Mouse (Mus musculus) kidney, embryonic 16.5 days (tissue): Measurements from ENCODE around the gene Tmcc1. TPM values are rescaled to one million over a fixed set of nuclear protein-coding genes. Genes with fewer than 3 reads are reported as not detected.

ENCODE experiments used
- ATAC-seq: fragments of 200-750 bp; cut with Nextera tagmentation; 2 replicates; pipeline ENCODE4 v1.8.0; 2017; ENCODE audit warnings: moderate TSS enrichment; ENCODE audit not compliant: low FRiP score, low TSS enrichment
- H3K27ac ChIP-seq: fragments of 300-500 bp; sonication (generic); 2 replicates; pipeline ENCODE4 v1.5.1; 2014; ENCODE audit warnings: low read length
- H3K27me3 ChIP-seq: fragments of 300-500 bp; sonication (generic); 2 replicates; pipeline ENCODE4 v1.6.1; 2014; ENCODE audit warnings: low read length, control low read depth, mixed read lengths; ENCODE audit not compliant: insufficient read depth
- H3K36me3 ChIP-seq: fragments of 300-500 bp; sonication (generic); 2 replicates; pipeline ENCODE4 v1.6.1; 2014; ENCODE audit warnings: low read length, control low read depth, mixed read lengths; ENCODE audit not compliant: insufficient read depth
- H3K4me1 ChIP-seq: fragments of 300-500 bp; sonication (generic); 2 replicates; pipeline ENCODE4 v1.6.1; 2014; ENCODE audit warnings: low read length, control low read depth, mixed read lengths; ENCODE audit not compliant: insufficient read depth
- H3K4me2 ChIP-seq: fragments of 300-500 bp; sonication (generic); replicated peaks from 2 replicates; pipeline ENCODE4 v1.6.1; 2014; ENCODE audit warnings: low read depth, low read length
- H3K4me3 ChIP-seq: fragments of 300-500 bp; sonication (generic); 2 replicates; pipeline ENCODE4 v1.5.1; 2014; ENCODE audit warnings: mild to moderate bottlenecking, low read length
- H3K9ac ChIP-seq: fragments of 300-500 bp; sonication (generic); replicated peaks from 2 replicates; pipeline ENCODE4 v1.6.1; 2014; ENCODE audit warnings: low read length
- H3K9me3 ChIP-seq: fragments of 300-500 bp; sonication (generic); 2 replicates; pipeline ENCODE4 v1.6.1; 2016; ENCODE audit warnings: low read length, control low read depth
- WGBS: fragments of 180-500 bp; shearing (Covaris S2); extraction: QIAGEN DNeasy Blood & Tissue Kit; methylation state at CpG from one replicate; pipeline ENCODE4 v1.1.7; 2014; 5-methylcytosine and 5-hydroxymethylcytosine counted together
- polyA plus RNA-seq: library from polyadenylated mRNA; unstranded; fragments of >200 nt; fragmentation: Nextera tagmentation; extraction: Ambion mirVana; gene quantifications from 2 replicates; pipeline ENCODE4 v1.2.1, GENCODE M21; 2015

The Tmcc1 gene
- polyA plus RNA-seq, 1 experiment from 2014 or later, result 10.6 TPM

- no peak overlapping the region for H3K9ac ChIP-seq
Observed at GRCm38 (mm10) chr6:116154854-116155624, 38.2 kb downstream of the Tmcc1 start.

DNA sequence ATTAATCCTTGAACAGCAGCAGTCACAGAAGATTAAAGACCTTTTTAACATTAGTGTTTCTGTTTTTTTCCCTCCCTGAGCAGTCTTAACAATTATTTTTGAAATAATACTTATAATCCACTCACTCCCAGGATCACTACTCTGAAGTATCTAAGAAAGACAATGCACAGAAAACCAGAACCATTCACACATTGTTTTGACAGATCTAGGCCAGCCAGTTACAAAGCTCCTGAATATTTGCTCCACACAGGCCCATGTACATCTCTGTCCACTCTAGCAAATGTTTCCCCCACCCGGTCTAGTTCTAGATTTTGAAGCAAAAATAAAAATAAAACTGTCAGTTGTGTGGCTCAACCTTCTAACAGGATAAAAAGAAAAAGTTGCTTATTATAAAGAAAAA lies 45.9 kb downstream of the Tmcc1 start:
- Histone ChIP-seq H3K27me3 (no peaks in the 10 kb centered on the region), H3K4me1 (no peaks in the 10 kb centered on the region), H3K27ac (no peak overlapping the region), H3K9me3 (no peaks in the 10 kb centered on the region), H3K4me2 (no peak overlapping the region), H3K36me3 (no peaks in the 10 kb centered on the region), H3K4me3 (no peak overlapping the region), H3K9ac (no peak overlapping the region)
- WGBS, result 84% methylated on average over 1 of the region's 1 CpGs
- ATAC-seq, result no peak

More at GRCm38 (mm10) chr6:116154854-116155624, 38.2 kb downstream of the Tmcc1 start:
- no peaks in the 10 kb centered on the region for H3K9me3 ChIP-seq
- H3K27me3 ChIP-seq, result no peaks in the 10 kb centered on the region
- WGBS, result 30% methylated on average over 3 of the region's 3 CpGs
- no peaks in the 10 kb centered on the region for H3K36me3 ChIP-seq
- no peak for ATAC-seq
- H3K27ac ChIP-seq, result no peak overlapping the region
- no peak overlapping the region for H3K4me2 ChIP-seq
- H3K4me1 ChIP-seq, result no peaks in the 10 kb centered on the region
- H3K4me3 ChIP-seq, result no peak overlapping the region

- H3K9me3 ChIP-seq, result no peaks in the 10 kb centered on the region
- no peak overlapping the region for H3K27ac ChIP-seq
- H3K36me3 ChIP-seq, result no peaks in the 10 kb centered on the region
- H3K9ac ChIP-seq, result no peak overlapping the region
- WGBS, result 86% methylated on average over 2 of the region's 2 CpGs
- ATAC-seq, result no peak
- no peaks in the 10 kb centered on the region for H3K27me3 ChIP-seq
- no peaks in the 10 kb centered on the region for H3K4me1 ChIP-seq
- no peak overlapping the region for H3K4me2 ChIP-seq
- H3K4me3 ChIP-seq, result no peak overlapping the region
Observed at GRCm38 (mm10) chr6:116141696-116142095, 51.6 kb downstream of the Tmcc1 start.

DNA sequence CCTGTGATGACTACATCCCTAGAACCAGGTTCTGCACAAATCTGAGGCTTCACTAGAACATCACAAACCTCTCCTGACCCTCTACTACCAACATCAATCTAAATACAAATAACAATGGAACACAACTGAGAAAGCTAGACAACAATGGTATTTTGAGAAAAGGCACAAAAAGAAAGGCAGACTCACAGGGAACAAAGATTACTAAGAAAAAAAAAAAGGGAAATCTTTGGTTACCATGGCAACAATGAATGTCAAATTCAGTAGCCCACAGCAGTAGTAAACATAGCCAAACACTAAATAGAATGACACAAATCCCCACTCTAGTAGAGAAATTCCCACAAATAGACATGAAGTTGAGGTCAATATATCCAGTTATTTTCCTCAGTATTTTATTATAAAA lies 52.5 kb downstream of the Tmcc1 start:
- Histone ChIP-seq H3K27me3 (no peaks in the 10 kb centered on the region), H3K9me3 (no peaks in the 10 kb centered on the region), H3K4me3 (no peak overlapping the region), H3K4me2 (no peak overlapping the region), H3K9ac (no peak overlapping the region), H3K27ac (no peak overlapping the region), H3K36me3 (no peaks in the 10 kb centered on the region), H3K4me1 (no peaks in the 10 kb centered on the region)
- ATAC-seq, result no peak

GRCm38 (mm10) chr6:116139143-116139856 lies 54.0 kb downstream of the Tmcc1 start:
- Histone ChIP-seq H3K9me3 (no peaks in the 10 kb centered on the region), H3K36me3 (no peaks in the 10 kb centered on the region), H3K4me3 (no peak overlapping the region), H3K9ac (no peak overlapping the region), H3K4me1 (no peaks in the 10 kb centered on the region), H3K27me3 (no peaks in the 10 kb centered on the region), H3K4me2 (no peak overlapping the region), H3K27ac (no peak overlapping the region)
- ATAC-seq, result 0 out of 2 replicates have a peak, but pooled peaks have one; percentile 39
- 59% methylated on average over 2 of the region's 2 CpGs for WGBS

GRCm38 (mm10) chr6:116135971-116136632 lies 57.2 kb downstream of the Tmcc1 start:
- no peaks in the 10 kb centered on the region for H3K27me3 ChIP-seq
- no peaks in the 10 kb centered on the region for H3K9me3 ChIP-seq
- 0 out of 2 replicates have a peak, but pooled peaks cover 5% of the 10 kb centered on the region for H3K36me3 ChIP-seq
- no peak overlapping the region for H3K4me2 ChIP-seq
- ATAC-seq, result no peak
- 52% methylated on average over 7 of the region's 7 CpGs for WGBS
- no peak overlapping the region for H3K4me3 ChIP-seq
- no peak overlapping the region for H3K9ac ChIP-seq
- no peaks in the 10 kb centered on the region for H3K4me1 ChIP-seq
- H3K27ac ChIP-seq, result no peak overlapping the region

DNA sequence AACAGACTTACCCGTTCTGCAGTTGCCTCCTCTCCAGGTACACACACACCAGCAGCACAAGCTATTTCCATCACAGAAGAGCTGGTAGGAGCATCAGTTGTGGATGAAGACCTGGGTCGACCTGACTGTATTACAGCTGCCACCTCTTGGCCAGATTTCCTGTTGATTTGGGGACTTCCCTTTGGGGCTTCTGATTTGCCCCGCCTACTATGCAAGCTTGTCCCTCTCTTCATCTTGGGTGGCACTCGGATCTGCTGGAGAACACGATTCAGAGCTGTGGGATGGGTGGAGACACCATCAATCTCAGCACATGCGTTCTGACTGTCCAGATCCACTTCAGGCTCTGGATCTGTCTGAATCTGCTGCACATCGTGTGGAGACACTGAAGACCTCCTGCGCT lies 59.5 kb downstream of the Tmcc1 start:
- H3K9ac ChIP-seq, result no peak overlapping the region
- no peaks in the 10 kb centered on the region for H3K4me1 ChIP-seq
- WGBS, result 79% methylated on average over 8 of the region's 8 CpGs
- no peak for ATAC-seq
- H3K36me3 ChIP-seq, result 0 out of 2 replicates have a peak, but pooled peaks cover 5% of the 10 kb centered on the region
- no peak overlapping the region for H3K4me2 ChIP-seq
- no peaks in the 10 kb centered on the region for H3K27me3 ChIP-seq
- no peak overlapping the region for H3K4me3 ChIP-seq
- H3K27ac ChIP-seq, result no peak overlapping the region
- H3K9me3 ChIP-seq, result no peaks in the 10 kb centered on the region

- WGBS, result 94% methylated on average over 1 of the region's 1 CpGs
- Histone ChIP-seq H3K4me3 (no peak overlapping the region), H3K4me1 (no peaks in the 10 kb centered on the region), H3K36me3 (0 out of 2 replicates have a peak, but pooled peaks cover 5% of the 10 kb centered on the region), H3K9me3 (no peaks in the 10 kb centered on the region), H3K27ac (no peak overlapping the region), H3K4me2 (no peak overlapping the region), H3K27me3 (no peaks in the 10 kb centered on the region), H3K9ac (no peak overlapping the region)
- ATAC-seq, result no peak
Observed at GRCm38 (mm10) chr6:116131771-116132170, 61.5 kb downstream of the Tmcc1 start.

GRCm38 (mm10) chr6:116128710-116129109 lies 64.6 kb downstream of the Tmcc1 start:
- Histone ChIP-seq H3K9ac (no peak overlapping the region), H3K27ac (no peak overlapping the region), H3K27me3 (no peaks in the 10 kb centered on the region), H3K9me3 (no peaks in the 10 kb centered on the region), H3K4me3 (no peak overlapping the region), H3K4me2 (no peak overlapping the region), H3K4me1 (no peaks in the 10 kb centered on the region), H3K36me3 (0 out of 2 replicates have a peak, but pooled peaks cover 2% of the 10 kb centered on the region)
- no peak for ATAC-seq
- 0% methylated on average over 1 of the region's 1 CpGs for WGBS
